Mouse (Mus musculus) mouse embryonic stem cell (cell line): ENCODE results near the gene Pes1.
"Not testable (repeated sequence)": the region's sequence is repeated elsewhere in the genome, so short reads cannot be mapped to it uniquely, and the experiment has no call there.

Experiments
- in situ Hi-C, 2 experiments: fragments of 300-500 bp; cut with MboI; formaldehyde crosslinking; loops; 1 replicate in 1 of 2; 3 replicates in 1 of 2; pipeline ENCODE4 v1.14.3; 2019 to 2020; ENCODE audit warnings: low sequenced_read_pairs in 2 of 2, low pct_unique_long_range_greater_than_20kb in 1 of 2, mixed read lengths in 1 of 2; ENCODE audit not compliant: unreplicated experiment in 1 of 2

Gene Pes1

DNA sequence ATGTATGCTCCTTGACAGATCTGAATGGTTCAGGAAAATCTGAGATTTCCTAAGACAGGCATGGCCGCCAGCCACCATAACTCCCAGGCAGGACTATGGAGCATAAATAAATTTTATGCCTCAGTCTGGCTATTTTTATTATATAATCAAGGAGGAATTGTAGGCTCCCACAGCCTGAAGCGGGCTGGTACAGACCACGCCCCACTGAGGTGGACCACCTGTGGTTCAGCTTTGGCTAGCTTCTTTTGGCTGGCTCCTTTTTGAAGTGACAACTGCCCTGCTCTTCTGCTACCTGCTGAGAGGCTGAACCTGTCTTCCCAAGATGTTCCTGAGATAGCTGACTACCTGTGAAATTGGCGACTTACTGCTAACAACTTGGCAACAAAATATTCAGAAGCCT lies 8.4 kb upstream of the Pes1 start:
- in situ Hi-C loops = not testable (repeated sequence)

DNA sequence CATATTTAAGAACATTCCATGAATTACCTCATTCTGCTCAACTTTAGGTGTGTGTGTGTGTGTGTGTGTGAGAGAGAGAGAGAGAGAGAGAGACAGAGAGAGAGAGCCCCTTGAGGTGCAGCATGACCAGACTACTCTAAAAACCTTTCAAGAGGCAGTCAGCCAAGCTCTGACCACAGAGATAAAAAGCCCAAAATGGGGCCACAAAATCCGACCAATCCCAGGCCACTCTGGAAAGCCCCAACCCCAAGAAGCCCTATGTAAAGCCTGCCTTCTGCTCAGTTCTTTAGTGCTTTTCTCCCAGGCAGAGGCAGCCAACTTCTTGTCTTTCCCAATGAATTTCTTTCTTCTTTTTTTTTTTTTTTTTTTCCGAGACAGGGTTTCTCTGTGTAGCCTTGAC lies 2.9 kb upstream of the Pes1 start:
- in situ Hi-C loops = no loop called here

DNA sequence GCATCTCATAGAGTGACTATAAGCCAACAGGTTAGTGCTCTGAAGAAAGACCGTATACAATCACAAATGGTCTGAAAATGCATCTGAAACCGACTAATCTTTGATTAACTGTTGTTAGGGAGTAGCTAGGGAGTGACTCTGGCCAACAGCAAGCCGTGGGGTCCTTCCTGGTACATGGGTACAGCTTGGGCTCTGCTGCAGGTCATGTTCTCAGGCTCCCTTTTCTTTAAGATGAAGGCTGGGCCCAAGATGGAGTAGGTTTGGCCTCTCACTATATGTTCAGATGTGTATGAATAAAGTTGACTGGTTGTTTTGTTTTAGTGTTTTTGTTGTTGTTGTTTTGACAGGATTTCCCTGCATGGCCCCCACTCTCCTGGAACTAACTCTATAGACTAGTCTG lies 2.0 kb upstream of the Pes1 start:
- in situ Hi-C loops = no loop called here

DNA sequence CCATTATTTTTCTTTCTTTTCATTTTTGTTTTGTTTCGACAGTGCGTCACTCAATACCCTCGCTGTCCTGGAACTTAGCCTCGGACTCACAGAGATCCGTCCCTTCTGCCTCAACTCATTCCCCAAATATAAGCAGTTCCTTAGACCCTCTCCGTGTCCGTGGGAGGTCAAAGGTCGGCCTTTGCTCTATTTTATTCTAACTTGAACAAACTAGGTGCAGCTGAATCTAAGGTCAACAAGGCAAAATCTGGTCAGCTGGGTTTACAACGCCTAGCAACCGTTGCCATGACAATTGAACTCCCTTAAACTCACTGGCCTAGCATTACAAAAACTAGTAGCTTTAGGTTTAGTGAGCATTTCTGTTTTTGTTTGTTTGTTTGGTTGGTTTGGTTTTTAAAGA lies 620 bp upstream of the Pes1 start:
- in situ Hi-C loops = no loop called here

DNA sequence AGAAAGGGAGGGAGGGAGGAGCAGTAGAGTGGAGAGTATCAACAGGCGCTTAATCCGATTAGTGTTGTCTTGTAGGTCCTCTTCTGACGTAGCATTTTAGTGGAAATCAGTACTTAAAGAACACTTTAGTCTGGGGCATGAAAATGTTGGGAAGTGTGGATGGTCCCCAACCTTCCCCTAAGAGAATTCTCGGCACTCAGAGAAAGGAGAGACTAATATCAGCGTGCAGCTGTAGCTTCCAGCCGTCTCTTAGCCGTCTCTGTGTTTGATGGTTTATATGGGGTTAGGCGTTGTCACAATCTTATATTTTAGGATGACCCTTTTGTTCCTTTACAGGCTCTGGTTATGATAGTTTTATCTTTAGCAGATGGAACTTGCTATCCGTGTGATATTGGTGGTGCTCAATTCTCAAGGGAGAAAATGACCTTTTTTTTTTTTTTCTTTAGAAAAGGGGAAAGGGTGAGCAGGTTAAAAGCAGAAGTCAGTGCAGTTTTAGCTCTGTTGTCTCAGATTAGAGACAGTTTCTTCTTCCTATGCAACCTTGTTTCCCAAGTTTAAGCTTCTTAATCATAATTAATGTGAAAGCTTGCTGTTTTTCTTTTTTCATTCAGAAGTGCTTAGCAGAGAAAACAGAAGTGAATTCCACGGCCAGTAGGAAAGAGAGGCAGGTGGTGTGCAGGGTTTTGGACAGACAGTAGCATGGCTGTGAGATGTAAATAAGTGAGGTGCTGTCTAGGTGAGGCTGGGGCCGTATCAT lies 819 bp downstream of the Pes1 start:
- in situ Hi-C loops = no loop called here

DNA sequence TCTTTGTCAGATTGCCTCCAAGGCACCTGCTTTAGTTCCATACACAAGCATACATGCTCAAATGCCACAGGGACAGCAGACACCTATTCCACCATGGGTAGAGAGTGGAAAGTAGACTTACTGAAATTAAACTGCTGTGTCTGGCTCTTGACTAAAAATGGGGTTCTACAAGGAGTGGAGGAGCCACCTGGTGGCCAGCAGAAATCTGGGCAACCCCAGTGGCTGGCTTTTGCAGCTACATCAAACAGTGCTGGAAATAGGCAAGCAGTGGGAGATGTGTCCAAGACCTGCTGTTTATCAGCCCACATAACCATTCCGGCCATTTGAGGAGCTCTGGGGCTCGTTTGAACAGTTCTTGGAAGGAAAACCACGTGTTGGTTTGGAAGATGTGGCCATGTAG lies 6.1 kb downstream of the Pes1 start:
- in situ Hi-C loops = no loop called here

DNA sequence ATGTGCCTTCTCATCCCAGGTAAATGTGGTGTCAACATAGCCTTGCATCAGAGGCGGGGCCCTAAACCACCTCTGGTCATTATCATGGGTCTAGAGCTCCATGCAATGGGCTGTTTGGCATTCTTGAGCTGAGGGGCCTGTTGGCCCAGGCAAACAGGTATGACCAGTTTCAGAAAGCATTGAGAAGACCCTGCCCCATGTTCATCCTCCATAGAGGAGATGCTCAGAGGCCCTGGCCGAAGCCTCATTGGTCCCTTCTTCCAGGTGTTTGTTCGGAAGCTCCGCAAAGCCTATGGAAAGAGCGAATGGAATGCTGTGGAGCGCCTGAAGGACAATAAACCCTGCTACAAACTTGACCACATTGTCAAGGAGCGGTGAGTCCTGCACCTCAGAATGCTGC lies 6.6 kb downstream of the Pes1 start:
- in situ Hi-C loops = no loop called here

DNA sequence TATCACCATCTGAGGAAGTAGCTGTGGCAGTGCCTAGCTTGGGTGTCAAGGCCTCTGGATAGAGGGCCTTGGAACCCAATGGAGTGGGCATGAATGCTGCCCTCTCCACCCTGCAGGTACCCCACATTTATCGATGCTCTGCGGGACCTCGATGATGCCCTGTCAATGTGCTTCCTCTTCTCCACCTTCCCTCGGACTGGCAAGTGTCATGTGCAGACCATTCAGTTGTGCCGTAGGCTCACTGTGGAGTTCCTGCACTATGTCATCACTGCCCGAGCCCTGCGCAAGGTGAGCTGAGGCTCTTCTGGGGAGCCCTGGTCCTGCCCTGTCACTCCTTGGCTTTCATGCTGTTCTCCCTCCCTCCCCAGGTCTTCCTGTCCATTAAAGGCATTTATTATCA lies 9.3 kb downstream of the Pes1 start:
- in situ Hi-C loops = no loop called here

DNA sequence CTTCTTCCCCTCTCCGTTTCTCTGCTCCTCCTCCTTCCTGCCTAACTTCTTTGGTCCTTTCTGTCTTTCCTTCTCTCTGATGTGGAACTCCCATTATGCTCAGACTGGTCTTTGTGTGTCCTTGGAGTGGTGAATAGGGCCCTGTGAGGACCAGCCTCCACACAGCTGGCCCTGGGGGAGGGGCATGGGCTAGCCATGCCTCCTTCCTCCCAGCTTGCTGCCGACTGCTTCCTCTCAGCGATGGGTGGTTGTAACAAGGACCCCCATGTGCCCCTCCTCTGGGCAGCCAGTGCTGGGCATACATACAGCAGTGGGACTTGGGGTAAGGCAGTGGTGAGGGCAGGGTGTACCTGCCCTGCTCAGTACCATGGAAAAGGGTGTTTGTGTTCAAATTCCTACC lies 10.5 kb downstream of the Pes1 start:
- in situ Hi-C loops = no loop called here

DNA sequence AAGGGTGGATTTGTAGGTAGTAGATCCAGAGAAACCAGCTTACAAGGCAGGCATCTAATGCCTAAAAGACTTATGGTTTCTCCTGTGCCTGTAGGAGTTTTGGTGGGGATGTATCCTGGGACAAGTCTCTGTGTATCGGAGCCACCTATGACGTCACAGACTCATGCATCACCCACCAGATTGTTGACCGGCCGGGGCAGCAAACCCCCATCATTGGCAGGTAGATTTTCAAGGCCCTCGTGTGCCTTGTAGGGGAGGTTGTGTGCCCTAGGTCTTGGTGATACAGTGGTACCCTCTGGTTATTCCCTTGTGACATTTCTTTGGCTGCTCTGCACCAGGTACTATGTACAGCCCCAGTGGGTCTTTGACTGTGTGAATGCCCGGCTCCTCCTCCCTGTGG lies 12.9 kb downstream of the Pes1 start, which contains the start of gene 4930556J24Rik:
Gene 4930556J24Rik (minus strand): TSS at position 101 of the 400 bp plus-strand sequence.
- in situ Hi-C loops = no loop called here

DNA sequence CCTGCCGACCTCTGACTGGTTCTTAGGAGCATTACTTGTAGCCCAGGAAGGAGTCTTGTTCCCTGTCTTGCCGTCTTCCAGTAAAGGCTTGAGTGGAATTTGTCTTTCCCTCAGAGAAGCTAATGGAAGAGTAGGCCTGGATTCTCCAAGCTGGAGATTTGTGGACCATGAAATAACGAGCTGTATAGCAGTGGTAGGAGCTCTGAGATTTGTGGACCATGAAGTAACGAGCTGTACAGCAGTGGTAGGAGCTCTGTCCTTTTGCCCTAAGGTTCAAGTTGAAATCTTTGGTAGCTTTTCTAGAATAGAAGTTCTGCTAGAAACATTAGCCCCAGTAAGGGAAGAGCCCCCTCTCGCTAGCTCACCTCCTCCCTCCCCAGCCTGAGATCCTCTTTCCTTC lies 14.6 kb downstream of the Pes1 start:
- in situ Hi-C loops = no loop called here

DNA sequence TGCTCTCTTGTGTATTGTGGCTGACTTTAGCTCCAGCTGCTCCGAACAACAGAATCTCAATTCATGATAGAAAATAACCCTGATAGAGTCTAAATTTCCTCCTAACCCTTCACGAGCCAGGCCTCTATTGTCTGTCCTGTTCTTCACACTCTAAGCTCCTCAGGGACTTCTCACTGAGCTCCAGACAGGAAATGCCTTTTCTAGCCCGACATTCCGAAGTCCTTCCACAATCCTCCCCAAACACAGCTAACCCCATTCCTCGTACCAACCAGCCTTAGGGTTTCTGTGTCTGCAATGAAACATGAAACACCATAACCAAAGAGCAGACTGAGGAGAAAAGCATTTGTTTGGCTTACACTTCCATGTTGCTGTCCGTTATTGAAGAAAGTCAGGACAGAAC lies 17.8 kb downstream of the Pes1 start:
- in situ Hi-C loops = no loop called here

DNA sequence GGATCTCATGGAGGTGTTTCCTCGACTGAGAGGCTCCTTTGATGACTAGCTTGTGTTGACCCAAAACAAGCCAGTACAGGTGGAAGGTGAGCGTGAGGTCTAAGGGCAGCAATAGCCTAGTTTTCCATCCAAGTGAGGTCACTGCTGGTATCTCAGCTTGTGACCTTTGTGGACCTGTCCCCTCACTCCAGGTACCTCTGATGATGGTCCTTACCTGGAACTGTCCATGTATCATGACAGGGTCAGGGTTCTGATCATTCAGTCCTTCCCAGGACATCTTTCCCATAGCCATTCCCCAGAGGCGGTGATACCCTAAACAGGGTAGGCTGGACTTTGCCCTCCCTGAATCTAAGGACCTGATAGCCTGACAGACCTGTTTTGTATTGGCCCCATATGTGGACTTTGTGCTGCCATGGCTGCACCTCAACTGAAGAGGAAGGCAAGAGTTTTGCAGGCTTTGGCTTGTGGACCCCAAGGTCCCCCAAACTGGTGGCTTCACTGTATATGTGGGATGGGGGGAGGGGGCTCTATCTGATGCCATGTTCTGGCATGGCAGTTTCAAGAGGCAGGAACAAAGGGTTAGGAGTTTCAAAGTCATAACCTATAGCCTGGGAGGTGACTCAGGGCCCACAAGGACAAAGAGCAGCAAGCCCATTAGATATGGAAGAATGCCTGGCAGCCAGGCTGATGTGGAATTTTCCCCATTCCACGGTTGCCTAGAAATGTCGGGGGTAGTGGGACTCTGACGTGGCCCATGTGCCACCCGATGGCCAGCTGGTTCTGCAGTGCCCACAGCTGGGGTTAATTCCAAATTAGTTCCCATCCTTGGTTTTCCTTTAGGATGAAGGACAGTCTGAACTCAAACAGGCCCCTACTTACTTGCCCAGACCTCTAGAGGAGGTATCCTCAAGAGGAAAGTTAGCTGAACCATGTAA lies 18.8 kb downstream of the Pes1 start:
- in situ Hi-C loops = no loop called here

DNA sequence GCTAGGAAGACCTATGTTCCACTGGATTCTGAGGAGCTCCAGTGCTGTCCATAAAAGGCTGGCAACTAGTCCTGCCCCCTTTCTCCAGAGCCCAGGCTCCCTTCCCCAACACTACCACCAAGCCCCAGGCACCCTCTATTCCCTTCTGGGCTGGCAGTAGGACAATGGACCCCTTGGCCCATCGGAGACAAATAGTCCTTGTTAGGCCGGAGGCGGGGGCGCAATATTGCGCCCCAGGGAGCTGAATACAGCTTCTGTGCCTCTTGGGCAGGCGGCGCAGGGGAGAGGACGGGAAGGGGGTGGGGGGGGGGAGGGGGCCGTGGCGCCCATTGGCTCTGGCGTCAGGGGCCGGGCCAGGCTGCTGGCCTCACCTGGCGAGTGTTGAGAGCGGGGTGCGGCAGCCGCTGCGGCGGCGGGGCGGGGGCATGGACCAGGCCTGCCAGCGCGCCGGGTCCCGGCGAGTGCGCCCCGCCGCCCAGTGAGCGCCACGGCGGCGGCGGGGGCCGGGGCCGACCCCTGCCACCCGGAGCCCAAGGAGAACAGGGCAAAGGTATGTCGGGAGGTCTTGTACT lies 19.6 kb downstream of the Pes1 start, which contains the start of gene Gal3st1:
Gene Gal3st1 (plus strand): TSS at position 346 of the 572 bp plus-strand sequence.
- in situ Hi-C loops = no loop called here

DNA sequence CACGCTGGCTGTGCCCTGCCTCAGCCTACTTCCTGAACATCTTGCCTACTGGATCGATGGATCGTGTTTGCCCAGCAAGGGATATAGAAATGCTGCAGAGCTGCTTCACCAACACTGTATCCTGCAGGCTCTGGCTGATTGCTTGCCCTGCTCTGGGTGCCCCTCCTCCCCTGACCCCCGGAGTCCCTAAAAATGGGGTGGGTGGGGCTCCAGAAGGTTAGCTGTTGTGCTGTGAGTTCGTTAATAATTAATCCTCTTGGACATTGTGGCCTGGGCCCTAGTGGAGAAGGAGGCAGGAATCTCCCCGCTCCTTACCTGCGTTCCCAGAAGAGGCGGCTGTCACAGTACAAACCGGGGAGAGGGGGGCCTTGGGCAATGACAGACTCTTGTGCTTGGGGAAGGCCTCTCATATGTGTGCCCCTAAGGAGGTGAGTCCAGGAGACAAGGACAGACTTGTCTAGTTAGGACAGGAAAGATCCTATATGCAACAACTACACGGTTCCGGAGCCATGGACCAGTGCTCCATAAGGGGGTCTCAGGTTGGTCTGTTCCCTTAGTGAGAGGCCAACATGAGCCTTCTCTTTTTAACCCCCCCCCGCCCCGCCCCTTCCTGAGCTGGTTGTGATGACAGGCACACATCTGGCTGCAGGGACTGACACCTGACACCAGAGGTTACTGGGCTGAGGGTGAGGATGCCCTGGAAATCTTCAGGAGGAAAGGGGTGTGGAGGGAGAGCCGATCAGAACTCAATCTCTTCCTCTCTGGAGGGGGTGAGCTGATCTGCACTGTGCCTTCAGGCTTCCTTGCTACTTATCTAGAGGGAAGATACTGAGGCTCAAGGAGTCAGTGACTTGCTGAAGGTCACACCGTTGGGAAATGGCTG lies 20.3 kb downstream of the Pes1 start:
- in situ Hi-C loops = no loop called here

DNA sequence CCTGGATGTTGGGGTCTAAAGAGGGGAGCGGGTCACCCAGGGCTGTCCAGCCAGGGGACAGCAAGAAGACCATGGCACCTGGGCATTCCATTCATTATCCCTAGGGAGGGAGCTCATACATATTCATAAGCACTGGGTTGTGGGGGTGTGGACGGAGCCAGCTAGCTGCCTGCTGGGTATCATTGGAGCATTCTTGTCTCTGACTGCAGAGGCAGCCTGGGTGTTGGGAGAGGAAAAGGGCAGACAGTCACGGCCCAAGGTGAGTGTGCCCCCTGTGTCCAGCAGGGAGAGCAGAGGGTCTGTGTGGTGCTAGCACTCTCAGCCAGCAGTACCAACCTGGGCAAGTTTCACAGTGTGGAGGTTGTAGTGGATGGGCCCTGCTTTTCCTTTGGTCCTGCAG lies 26.0 kb downstream of the Pes1 start:
- in situ Hi-C loops = no loop called here

DNA sequence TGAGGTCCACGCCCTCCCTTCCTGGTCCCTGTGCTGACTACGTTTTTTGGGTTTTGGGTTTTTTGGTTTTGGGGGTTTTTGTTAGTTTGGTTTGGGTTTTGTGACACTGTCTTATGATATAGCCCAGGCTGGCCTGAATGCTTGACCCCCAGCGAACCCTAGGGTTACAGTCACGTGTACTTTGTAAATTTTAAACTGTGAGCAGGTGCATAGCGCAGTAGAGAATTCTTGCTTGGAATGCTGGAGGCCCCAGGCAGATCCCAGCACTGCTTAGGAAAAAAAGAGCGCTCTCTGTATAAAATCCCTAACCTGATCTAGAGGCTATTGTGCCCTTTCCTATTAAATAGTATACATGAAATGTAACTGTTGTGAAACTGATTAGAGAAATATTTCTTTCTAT lies 29.4 kb downstream of the Pes1 start:
- in situ Hi-C loops = no loop called here

DNA sequence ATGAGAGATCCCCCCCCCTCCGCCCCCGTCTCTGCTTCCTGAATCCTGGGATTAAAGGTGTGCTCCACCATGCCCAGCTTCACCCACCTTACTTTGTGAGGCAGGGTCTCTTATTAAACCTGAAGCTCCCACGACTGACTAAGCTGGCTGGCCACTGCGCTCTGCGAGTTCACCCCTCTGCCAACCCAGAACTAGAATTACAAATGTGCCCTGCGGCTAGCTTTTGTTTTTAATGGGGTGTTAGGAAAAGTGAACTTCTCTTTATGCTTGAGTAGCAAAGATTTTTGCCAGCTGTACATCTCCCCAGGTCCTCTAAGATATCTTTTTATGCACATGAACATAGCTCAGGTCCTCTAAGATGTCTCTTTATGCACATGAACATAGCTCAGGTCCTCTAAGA lies 30.1 kb downstream of the Pes1 start:
- in situ Hi-C loops = no loop called here
